Mouse (Mus musculus) limb, embryonic 15.5 days (tissue): ENCODE results near the gene Gm42669. TPM values are rescaled to one million over a fixed set of nuclear protein-coding genes. Genes with fewer than 3 reads are reported as not detected.

Source experiments
- ATAC-seq: fragments of 200-750 bp; cut with Nextera tagmentation; 2 replicates; pipeline ENCODE4 v1.8.0; 2017; ENCODE audit warnings: low read depth, moderate TSS enrichment; ENCODE audit not compliant: insufficient number of reproducible peaks, low FRiP score, low TSS enrichment
- H3K27ac ChIP-seq: fragments of 300-500 bp; sonication (generic); 2 replicates; pipeline ENCODE4 v1.5.1; 2015; ENCODE audit warnings: moderate library complexity, mild to moderate bottlenecking, inconsistent platforms
- H3K27me3 ChIP-seq: fragments of 300-500 bp; sonication (generic); 2 replicates; pipeline ENCODE4 v1.6.1; 2015; ENCODE audit warnings: inconsistent platforms
- H3K36me3 ChIP-seq: fragments of 300-500 bp; sonication (generic); 2 replicates; pipeline ENCODE4 v1.6.1; 2015; ENCODE audit warnings: inconsistent platforms
- H3K4me1 ChIP-seq: fragments of 300-500 bp; sonication (generic); 2 replicates; pipeline ENCODE4 v1.6.1; 2015; ENCODE audit warnings: inconsistent platforms
- H3K4me2 ChIP-seq: fragments of 300-500 bp; sonication (generic); 2 replicates; pipeline ENCODE4 v1.6.1; 2015; ENCODE audit warnings: mild to moderate bottlenecking, inconsistent platforms
- H3K4me3 ChIP-seq: fragments of 300-500 bp; sonication (generic); 2 replicates; pipeline ENCODE4 v1.5.1; 2015; ENCODE audit warnings: mild to moderate bottlenecking, inconsistent platforms
- H3K9ac ChIP-seq: fragments of 300-500 bp; sonication (generic); 2 replicates; pipeline ENCODE4 v1.6.1; 2015; ENCODE audit warnings: inconsistent platforms
- H3K9me3 ChIP-seq: fragments of 300-500 bp; sonication (generic); 2 replicates; pipeline ENCODE4 v1.6.1; 2016; ENCODE audit warnings: inconsistent platforms
- WGBS: fragments of 180-500 bp; shearing (Covaris S2); methylation state at CpG from one replicate; pipeline ENCODE4 v1.1.7; 2015; 5-methylcytosine and 5-hydroxymethylcytosine counted together
- polyA plus RNA-seq: library from polyadenylated mRNA; unstranded; fragments of >200 nt; fragmentation: Nextera tagmentation; extraction: Ambion mirVana; gene quantifications from 2 replicates; pipeline ENCODE4 v1.2.1, GENCODE M21; 2015

Gene Gm42669
- polyA plus RNA-seq, 1 experiment from 2014 or later = 0.38 TPM

- no peak overlapping the region for H3K4me2 ChIP-seq
- ATAC-seq = no peak
Observed at GRCm38 (mm10) chr5:107497519-107498501, 9.6 kb upstream of the Gm42669 start.

GRCm38 (mm10) chr5:107498806-107499310, 8.6 kb upstream of the Gm42669 start:
- Histone ChIP-seq H3K4me3 (no peak overlapping the region), H3K4me2 (no peak overlapping the region), H3K27ac (no peak overlapping the region), H3K36me3 (0 out of 2 replicates have a peak, but pooled peaks cover 3% of the 10 kb centered on the region), H3K27me3 (no peaks in the 10 kb centered on the region), H3K9ac (no peak overlapping the region), H3K9me3 (no peaks in the 10 kb centered on the region), H3K4me1 (no peaks in the 10 kb centered on the region)
- 49% methylated on average over 5 of the region's 5 CpGs for WGBS
- ATAC-seq = no peak

More at GRCm38 (mm10) chr5:107497519-107498501, 9.6 kb upstream of the Gm42669 start:
- 62% methylated on average over 10 of the region's 10 CpGs for whole genome bisulfite sequencing
- no peak overlapping the region for H3K27ac ChIP-seq
- H3K4me3 ChIP-seq = no peak overlapping the region
- no peak overlapping the region for H3K9ac ChIP-seq
- no peaks in the 10 kb centered on the region for H3K9me3 ChIP-seq
- H3K27me3 ChIP-seq = no peaks in the 10 kb centered on the region
- H3K36me3 ChIP-seq = peaks cover 3% of the 10 kb centered on the region; the same call in 1 of the 2 replicates
- no peaks in the 10 kb centered on the region for H3K4me1 ChIP-seq

DNA sequence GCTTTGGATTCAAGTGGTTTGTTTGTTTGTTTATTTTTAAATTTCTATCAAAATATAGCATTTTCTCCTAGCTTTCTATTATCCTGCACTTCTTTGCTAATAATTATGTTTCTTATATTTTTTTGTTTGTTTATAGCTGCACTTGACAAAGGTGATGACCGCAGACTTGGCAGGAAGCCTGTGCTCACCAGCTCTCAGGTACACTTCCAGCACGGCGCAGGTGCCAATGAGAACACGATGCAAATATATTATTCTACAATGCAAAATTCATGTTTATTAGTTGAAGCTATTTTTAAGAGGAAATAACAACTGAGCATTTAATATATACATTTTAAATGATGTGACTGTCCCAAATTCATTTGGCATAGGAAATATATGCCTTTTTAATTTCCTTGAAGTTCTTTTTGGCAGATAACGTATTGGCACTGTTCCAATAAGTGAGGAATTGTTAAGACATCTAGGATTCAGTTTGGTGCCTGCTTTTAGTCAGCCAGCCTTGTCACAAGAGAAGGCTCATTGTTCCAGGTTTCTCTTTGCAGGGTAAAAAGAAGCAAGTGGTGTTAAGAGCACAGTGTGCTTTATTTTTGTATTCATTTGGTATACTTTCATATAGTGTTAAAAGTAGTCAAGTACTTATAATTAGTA, 7.4 kb upstream of the Gm42669 start:
- Histone ChIP-seq H3K4me2 (no peak overlapping the region), H3K4me1 (no peaks in the 10 kb centered on the region), H3K27me3 (no peaks in the 10 kb centered on the region), H3K4me3 (no peak overlapping the region), H3K9ac (no peak overlapping the region), H3K27ac (no peak overlapping the region), H3K36me3 (no peaks in the 10 kb centered on the region; the same call in 1 of the 2 replicates), H3K9me3 (no peaks in the 10 kb centered on the region)
- ATAC-seq = no peak
- 78% methylated on average over 5 of the region's 5 CpGs for WGBS

DNA sequence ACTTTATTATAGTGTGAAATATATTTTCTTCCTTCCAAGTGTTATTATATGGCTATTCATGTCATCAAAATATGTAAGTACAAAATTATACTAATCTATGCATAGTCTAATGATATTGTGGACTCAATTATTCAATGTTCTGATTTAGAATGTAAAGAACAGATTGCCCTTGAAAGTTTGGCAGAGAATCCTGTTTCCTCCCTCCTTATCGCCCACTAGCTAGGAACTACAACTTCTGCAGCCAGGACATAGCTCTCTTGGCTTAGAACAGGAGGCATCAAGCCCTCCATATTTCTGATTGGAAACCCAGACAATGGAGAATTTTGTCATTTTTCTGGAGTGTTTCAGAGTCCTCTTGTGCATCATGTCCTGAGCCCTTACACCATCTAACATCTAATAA, 6.7 kb upstream of the Gm42669 start:
- Histone ChIP-seq H3K9ac (no peak overlapping the region), H3K36me3 (no peaks in the 10 kb centered on the region; the same call in 1 of the 2 replicates), H3K27ac (no peak overlapping the region), H3K4me1 (no peaks in the 10 kb centered on the region), H3K27me3 (no peaks in the 10 kb centered on the region), H3K4me3 (no peak overlapping the region), H3K9me3 (no peaks in the 10 kb centered on the region), H3K4me2 (no peak overlapping the region)
- 58% methylated on average over 1 of the region's 1 CpGs for WGBS
- ATAC-seq = no peak

GRCm38 (mm10) chr5:107510503-107510902, 3.1 kb downstream of the Gm42669 start:
- 0 out of 2 replicates have a peak, but pooled peaks have one; percentile 10 for ATAC-seq
- Histone ChIP-seq H3K4me2 (no peak overlapping the region), H3K9me3 (no peaks in the 10 kb centered on the region), H3K27ac (no peak overlapping the region), H3K36me3 (peaks cover 7% of the 10 kb centered on the region; the same call in 1 of the 2 replicates), H3K9ac (no peak overlapping the region), H3K4me3 (no peak overlapping the region), H3K4me1 (no peaks in the 10 kb centered on the region), H3K27me3 (no peaks in the 10 kb centered on the region)
- 80% methylated on average over 10 of the region's 10 CpGs for WGBS

GRCm38 (mm10) chr5:107511326-107511725, 3.9 kb downstream of the Gm42669 start:
- H3K27ac ChIP-seq = no peak overlapping the region
- no peak for ATAC-seq
- no peaks in the 10 kb centered on the region for H3K9me3 ChIP-seq
- H3K4me1 ChIP-seq = no peaks in the 10 kb centered on the region
- no peaks in the 10 kb centered on the region for H3K27me3 ChIP-seq
- no peak overlapping the region for H3K4me3 ChIP-seq
- WGBS = 45% methylated on average over 2 of the region's 2 CpGs
- no peak overlapping the region for H3K4me2 ChIP-seq
- peaks cover 7% of the 10 kb centered on the region; the same call in 1 of the 2 replicates for H3K36me3 ChIP-seq
- H3K9ac ChIP-seq = no peak overlapping the region

DNA sequence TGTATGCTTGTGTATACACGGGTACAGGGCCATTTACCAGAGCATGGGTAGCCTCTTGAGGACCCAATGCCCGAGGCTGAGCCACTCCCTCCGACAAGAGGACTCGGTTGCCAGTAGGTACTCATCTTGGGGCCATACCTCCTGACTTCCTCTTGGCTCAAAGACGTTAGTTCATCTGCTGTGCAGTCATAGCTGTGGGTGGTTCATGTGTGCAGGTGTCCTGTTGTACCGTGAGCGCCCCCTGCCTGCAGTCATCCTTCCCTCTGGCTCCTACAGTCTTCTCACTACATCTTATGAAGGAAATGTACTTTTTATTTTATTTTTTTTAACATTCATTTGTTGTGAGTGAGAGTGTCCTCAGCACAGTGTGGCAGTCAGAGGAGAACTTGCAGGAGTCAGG, 6.2 kb downstream of the Gm42669 start:
- no peaks in the 10 kb centered on the region for H3K27me3 ChIP-seq
- H3K36me3 ChIP-seq = no peaks in the 10 kb centered on the region
- no peaks in the 10 kb centered on the region for H3K9me3 ChIP-seq
- no peak overlapping the region for H3K9ac ChIP-seq
- ATAC-seq = no peak
- no peak overlapping the region for H3K4me2 ChIP-seq
- no peak overlapping the region for H3K27ac ChIP-seq
- H3K4me3 ChIP-seq = no peak overlapping the region
- H3K4me1 ChIP-seq = no peaks in the 10 kb centered on the region
- WGBS = 44% methylated on average over 7 of the region's 7 CpGs

GRCm38 (mm10) chr5:107515453-107515852, 8.0 kb downstream of the Gm42669 start:
- Histone ChIP-seq H3K9me3 (no peaks in the 10 kb centered on the region), H3K27ac (no peak overlapping the region), H3K9ac (no peak overlapping the region), H3K4me2 (no peak overlapping the region), H3K27me3 (no peaks in the 10 kb centered on the region), H3K4me3 (no peak overlapping the region), H3K36me3 (no peaks in the 10 kb centered on the region), H3K4me1 (no peaks in the 10 kb centered on the region)
- ATAC-seq = no peak
- WGBS = 91% methylated on average over 3 of the region's 3 CpGs

- Histone ChIP-seq H3K27me3 (no peaks in the 10 kb centered on the region), H3K4me3 (no peak overlapping the region), H3K27ac (no peak overlapping the region), H3K4me1 (no peaks in the 10 kb centered on the region), H3K4me2 (no peak overlapping the region), H3K9ac (no peak overlapping the region), H3K9me3 (no peaks in the 10 kb centered on the region), H3K36me3 (no peaks in the 10 kb centered on the region)
- WGBS = 82% methylated on average over 1 of the region's 1 CpGs
- ATAC-seq = no peak
Observed at GRCm38 (mm10) chr5:107516087-107516486, 8.7 kb downstream of the Gm42669 start.

DNA sequence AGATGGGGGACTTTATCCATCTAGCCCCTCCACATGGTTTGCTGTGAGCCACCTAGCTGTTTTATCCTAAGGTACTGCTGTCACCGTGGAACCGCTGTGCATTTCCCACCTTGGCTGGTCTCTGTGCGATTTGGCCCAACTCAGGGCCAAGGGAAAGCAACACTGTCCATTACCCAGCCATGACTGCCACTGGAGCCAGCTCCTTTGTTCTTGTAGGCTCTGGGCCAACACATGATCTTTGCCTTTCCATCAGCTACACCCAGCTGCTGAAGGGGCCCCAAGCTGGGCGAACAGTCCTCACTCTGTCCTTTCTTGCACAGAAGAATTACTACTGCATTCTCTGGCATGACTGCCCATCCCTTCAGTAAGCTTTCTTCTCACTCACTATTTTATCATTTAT, 11.2 kb downstream of the Gm42669 start:
- 86% methylated on average over 4 of the region's 4 CpGs for WGBS
- H3K4me1 ChIP-seq = no peaks in the 10 kb centered on the region
- no peaks in the 10 kb centered on the region for H3K9me3 ChIP-seq
- no peak overlapping the region for H3K27ac ChIP-seq
- H3K9ac ChIP-seq = no peak overlapping the region
- no peaks in the 10 kb centered on the region for H3K36me3 ChIP-seq
- ATAC-seq = no peak
- H3K4me2 ChIP-seq = no peak overlapping the region
- no peak overlapping the region for H3K4me3 ChIP-seq
- no peaks in the 10 kb centered on the region for H3K27me3 ChIP-seq

DNA sequence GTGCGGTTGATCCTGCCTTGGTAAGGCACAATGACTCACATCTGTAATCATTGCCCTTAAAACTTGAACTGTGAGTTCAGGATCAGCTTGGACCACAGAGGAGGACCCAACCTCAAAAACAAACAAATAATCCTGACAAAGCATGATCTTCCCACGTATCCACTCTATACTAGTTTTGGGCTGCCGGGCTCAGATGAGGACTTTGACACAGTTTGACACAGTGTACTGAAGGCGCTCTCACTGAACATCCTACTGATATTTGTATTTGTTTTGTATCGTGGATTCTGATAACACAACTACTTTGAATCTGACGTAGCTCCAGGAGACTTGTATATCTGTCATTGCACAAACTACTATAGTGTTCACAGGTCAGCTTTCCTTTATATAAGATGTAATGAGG, 14.0 kb downstream of the Gm42669 start:
- H3K9ac ChIP-seq = no peak overlapping the region
- ATAC-seq = no peak
- 89% methylated on average over 6 of the region's 6 CpGs for WGBS
- H3K4me1 ChIP-seq = no peaks in the 10 kb centered on the region
- H3K4me3 ChIP-seq = no peak overlapping the region
- H3K4me2 ChIP-seq = no peak overlapping the region
- H3K27ac ChIP-seq = no peak overlapping the region
- H3K27me3 ChIP-seq = no peaks in the 10 kb centered on the region
- no peaks in the 10 kb centered on the region for H3K36me3 ChIP-seq
- no peaks in the 10 kb centered on the region for H3K9me3 ChIP-seq

DNA sequence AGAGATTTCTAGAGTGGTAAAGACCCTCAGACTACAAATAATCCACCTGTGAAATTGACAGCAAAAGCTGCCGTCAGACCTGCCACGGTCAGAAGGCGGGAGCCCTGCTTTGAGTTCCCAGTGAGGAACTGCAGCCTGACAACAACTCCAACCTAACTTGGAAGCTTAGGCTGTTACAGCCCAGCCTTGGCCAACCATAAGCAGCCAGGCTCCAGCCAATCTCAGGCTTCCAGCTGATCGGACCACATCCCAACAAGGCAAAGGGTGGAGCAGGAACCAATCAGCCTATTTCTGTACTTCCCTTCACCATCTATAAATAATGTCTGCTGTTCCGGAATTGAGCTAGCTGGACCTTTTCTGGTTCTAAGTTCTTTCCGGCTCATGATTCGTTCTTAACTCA, 14.5 kb downstream of the Gm42669 start:
- H3K4me2 ChIP-seq = no peak overlapping the region
- no peaks in the 10 kb centered on the region for H3K4me1 ChIP-seq
- no peaks in the 10 kb centered on the region for H3K9me3 ChIP-seq
- no peaks in the 10 kb centered on the region for H3K27me3 ChIP-seq
- ATAC-seq = no peak
- 69% methylated on average over 7 of the region's 7 CpGs for WGBS
- H3K4me3 ChIP-seq = no peak overlapping the region
- no peaks in the 10 kb centered on the region for H3K36me3 ChIP-seq
- H3K27ac ChIP-seq = no peak overlapping the region
- no peak overlapping the region for H3K9ac ChIP-seq
